Mouse (Mus musculus): ENCODE measurements around the gene Caskin1.

Caskin1 gene

DNA sequence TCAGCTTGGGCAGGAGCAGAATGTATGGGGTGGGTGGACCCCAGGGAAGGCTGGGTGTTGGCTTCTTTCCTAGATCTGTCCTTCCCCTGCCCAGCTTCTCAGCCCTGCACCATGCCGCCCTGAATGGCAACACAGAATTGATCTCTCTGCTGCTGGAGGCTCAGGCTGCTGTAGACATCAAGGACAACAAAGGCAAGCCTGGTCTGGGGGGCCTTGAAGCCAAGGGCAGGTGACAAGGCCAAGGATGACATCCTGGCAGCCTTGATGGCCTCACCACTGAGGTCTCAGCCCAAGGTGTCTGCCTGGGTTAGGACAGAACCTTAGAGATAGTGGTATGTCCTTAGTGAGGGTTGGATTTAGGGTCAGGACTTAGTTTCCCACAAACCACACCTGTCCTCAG, 7.6 kb downstream of the Caskin1 start:
- DNase-seq, result no peak

DNA sequence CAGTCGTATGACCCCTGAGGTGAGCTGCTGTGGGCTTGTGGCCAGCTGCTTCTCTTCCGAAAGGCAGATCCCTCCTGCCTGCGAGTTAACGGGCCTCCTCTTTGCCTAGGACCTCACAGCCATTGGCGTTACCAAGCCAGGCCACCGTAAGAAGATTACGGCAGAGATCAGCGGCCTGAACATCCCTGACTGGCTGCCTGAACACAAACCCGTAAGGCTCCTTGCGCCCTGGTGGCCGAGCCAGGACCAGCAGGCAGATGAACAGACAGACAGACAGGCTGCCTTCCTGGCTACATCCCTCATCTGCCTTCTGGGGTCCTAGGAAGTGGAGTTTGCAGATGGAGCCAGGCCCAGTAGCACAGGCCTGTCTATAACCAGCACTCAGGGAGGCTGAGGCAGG, 13.8 kb downstream of the Caskin1 start:
- no peak for DNase-seq

DNA sequence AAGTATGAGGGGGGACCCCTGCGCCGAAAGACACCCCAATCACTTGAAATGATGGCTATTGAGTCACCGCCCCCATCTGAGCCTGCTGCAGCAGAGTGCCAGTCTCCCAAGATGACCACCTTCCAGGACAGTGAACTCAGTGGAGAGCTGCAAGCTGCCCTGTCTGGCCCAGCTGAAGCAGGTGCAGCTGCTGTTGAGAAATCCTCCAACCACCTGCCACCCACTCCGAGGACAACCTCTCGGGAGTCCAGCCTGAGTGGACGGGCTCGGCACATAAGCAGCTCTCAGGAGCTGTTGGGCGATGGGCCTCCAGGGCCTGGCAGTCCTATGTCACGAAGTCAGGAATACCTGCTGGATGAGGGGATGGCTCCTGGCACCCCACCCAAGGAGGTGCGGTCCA, 15.7 kb downstream of the Caskin1 start:
- no peak for DNase-seq

DNA sequence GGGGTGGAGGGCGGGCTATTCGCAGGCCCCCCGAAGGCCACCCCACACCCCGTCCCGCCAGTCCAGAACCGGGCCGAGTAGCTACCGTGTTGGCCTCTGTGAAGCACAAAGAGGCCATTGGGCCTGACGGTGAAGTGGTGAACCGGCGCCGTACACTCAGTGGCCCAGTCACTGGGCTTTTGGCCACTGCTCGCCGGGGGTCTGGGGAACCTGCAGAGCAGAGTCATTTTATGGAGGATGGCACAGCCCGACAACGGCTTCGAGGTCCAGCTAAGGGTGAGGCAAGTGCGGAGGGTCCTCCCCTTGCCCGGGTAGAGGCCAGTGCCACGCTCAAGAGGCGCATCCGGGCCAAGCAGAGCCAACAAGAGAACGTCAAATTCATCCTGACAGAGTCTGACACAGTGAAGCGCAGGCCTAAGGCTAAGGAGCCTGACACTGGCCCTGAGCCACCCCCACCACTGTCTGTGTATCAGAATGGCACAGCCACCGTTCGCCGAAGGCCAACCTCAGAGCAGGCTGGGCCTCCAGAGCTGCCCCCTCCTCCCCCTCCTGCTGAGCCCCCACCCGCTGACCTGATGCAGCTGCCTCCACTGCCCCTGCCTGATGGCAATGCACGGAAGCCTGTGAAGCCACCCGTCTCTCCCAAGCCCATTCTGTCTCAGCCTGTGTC, 17.0 kb downstream of the Caskin1 start:
- DNase-seq, result no peak

DNA sequence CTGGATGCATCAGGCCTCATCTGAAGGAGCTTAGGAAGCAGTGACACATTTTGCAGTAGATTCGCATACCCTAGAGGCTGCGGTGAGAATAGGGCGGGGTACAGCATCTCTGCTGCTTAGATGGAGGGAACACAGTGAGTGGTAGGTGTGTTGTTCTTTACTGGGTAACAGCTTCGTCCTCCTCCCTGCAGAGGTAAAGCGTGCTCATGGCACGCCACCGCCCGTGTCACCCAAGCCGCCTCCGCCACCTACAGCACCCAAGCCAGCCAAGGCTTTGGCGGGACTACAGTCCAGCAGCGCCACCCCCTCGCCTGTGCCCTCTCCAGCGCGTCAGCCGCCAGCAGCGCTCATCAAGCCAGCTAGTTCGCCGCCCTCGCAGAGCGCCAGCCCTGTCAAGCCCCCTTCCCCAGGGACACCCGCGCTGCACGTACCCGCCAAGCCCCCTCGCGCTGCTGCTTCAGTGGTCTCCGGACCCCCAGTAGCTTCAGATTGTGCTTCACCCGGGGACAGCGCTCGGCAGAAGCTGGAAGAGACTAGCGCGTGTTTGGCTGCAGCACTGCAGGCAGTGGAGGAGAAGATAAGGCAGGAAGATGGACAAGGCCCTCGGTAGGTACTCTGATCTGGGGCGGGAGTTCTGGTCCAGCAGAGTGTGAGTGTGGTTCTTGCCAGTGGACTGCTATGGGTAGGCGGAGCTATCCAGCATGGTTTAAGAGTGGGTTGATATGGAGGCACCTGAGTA, 18.1 kb downstream of the Caskin1 start:
- DNase-seq, result no peak

DNA sequence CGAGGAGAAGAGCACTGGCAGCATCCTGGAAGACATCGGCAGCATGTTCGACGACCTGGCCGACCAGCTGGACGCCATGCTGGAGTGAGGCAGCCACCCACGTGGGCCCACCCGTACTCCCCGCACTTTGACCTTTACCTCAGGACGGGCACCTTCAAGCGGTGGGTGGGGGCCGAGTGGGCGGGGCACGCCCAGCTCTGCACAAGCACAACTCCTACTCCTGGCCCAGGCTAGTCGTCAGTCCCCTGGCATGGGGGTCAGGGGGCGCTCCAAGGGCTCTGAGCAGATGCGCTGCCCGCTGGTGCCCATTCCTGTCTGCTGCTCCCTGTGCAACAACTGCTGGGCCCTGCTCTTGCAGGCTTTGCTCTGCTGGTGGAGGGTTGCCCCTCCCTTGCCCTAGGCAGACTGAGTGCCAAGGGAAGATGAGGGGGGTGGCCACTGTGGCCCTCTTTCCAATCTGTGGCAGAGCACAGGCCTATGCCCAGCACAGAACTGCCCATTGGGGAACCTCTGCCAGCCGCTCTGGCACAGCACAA, 18.8 kb downstream of the Caskin1 start:
- no peak for DNase-seq

DNA sequence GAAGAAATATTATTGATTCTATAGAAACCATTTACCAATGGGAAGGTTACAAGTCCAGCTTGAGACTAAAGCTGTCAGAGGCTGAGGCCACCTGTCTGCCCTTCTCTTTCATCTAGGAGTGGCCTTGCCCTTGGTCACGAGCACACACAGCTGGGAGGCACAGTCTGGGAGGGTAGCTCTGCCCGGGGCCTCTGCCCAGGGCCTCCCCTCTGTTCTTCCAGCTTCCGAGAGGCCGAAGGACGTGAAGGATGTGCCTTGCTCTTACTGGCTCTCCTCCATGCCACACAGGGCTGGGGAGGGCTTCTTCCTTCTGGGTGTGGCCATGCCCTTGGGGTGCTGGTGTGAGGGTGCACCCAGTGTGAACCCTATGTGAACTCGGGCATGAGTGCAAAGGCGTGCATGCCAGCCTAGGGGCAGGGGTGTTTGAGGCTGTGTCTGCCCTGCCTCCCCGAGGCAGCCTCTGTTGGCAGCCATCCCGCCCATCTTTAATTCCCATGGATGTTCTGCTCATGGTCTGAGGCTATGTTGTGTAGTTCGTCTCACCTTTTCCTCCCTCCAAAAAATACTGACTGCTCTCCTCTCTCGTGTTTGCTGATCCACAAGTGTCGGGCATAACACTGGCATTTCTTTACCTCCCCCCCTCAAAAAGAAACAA, 19.5 kb downstream of the Caskin1 start:
- DNase-seq, result no peak

DNA sequence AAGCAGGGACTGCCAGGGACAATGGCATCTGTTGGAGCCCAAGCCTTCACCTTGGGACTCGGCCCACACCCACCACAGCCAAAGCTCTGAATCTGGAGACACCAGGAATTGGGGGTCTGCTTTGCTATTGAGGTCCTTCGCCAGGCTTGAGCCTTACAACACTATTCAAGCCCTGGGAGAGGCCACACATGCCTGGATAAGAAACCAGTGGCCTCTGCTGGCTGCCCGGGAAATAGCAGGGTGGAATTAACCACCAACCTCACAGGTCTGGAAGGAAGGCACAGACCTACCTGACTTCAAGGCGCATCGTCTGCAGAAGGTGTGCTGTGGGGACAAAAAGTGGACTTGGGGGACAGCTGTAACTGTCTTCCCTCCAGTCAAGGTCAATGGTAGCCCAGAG, 25.2 kb downstream of the Caskin1 start:
- no peak for DNase-seq

DNA sequence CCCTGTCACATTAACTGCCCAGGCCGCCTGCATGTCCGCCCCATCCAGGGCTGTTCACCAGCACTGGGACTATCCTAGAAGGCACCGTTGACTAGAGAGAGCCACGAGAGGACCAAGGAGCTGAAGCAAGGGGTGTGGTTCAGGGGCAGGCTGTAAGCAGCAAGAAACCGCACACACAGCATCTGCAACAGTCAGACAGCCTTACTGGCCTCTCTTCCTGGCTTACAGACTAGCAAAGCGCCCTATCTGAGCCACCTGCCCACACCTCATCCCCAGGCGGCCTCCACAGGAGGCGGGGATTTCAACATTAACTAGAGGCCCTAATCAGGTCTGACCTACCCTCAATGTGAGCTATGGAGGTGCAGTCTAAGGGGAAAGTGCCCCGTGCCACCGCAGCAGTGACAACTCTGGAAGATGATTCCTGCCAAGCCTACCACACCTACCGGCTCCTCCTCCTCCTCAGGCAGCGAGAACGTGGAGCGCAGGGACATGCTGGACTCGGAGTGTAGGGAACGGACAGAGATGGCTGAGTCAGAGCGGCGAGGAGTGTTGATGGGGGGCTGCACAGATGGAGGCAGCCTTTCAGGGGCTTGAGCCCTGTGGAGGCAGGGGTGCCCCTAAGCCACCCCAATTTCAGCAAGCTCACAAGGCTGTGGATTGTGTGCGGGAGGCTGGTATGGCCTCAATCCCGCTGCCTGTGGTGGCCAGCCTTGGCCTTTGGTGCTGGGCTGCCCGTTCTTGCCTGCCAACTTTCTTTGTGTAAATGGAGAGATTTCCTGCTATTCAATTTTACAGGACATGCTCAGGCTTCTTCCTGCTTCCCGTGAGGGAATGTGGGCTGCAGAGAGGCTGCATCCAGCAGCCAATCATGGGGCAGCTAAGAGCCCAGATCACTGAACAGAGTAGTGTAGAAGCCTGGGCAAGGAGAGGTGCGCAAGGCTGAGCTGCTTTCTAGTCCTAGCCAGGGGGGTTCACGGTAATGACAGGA, 26.2 kb downstream of the Caskin1 start:
- no peak for DNase-seq

DNA sequence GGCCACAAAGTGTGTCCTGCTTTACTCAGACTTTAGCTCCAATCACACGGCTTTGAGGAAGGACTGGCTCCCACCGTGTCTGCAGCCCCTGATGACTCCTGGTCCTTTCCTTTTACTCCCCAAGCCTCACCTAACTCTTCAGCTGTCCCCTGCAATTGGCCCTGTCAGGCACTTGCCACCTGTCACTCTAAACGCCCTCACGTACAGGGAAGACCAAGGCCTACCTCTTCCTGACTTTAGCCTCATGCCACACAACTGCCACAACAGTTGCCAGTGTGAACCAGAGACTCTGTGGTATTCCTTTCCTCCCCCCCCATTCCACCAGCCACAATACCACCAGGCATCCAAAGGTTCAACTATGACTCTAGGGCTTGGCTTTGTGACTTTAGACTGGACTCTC, 32.0 kb downstream of the Caskin1 start:
- DNase-seq, result no peak

DNA sequence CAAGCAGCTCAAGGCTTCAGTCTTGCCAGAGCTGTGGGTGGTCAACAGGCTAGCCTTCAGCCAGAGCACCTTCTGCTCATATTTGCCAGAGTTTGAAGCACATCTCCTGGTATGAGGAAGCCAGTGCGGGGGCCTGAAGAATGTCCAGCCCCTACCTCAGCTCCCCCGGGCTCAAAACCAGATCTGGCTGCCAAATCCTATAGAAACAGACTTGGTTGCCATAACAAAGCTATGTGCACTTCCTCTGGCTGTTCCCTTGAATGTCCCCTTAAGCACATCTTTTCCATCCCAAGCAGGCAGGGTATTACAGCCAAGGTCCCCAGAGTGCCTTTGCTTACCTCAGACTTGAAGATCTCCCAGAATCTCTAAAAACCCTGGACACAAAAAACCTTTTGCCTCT, 36.3 kb downstream of the Caskin1 start:
- no peak for DNase-seq

DNA sequence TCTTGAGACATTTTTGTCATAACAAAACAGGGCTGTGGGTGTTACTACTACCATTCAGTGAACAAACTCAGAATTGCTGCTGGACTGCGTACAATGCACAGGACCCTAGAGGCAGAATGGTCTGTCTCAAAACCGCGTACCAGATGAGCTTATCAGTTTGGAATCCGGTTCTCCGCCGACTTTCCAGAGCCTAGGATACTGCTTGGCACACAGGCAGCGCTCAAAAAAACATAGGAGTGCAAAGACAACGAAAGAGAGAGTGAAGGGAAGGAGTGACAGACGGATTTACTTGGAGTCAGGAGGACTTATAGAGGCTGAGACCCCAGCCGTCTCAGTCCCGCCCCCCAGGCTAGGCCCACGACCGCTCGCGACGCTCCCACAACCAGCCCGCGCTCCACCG, 38.9 kb downstream of the Caskin1 start:
- DNase-seq, result no peak

DNA sequence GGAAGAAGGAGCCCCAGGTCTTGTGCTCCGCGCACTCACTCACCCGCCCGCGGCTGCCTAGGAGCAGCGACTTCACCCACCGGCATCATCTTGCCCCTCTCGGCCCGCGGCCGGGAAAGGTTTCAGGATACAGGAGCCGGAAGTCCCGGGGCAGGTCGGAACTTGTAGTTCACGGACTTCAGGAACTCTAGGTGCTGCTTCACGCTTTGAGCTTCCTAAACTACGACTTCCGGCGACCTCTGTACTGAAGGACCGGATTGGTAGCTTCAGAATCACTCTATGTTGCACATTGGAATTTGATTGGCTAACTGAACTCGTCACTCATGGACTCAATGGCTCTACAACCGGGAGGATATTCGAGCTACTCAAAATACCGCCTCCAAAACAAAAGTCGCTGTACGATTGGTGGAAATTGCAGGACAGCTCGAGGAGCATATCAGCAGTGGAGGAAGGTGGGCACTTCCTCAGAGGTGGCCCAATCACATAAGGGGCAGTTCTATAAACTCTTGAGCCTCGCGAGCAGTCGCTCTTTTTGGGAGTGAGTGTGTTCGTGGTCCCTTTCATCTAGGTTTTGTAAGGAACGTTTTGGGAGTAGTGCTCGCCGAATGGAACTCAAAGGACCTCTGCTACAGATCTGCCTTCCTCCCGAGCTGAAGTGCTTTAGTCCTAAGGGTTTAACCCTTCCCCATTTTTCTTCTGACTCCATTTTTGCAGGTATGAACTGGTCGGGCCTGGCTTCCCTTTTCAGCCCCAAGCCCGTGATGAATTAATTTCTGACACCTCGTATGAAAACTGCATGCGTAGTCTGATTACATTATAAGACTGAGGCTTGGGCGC, 39.5 kb downstream of the Caskin1 start, which contains the start of gene Traf7:
Traf7 (minus strand) TSS at position 216 of the 837 bp plus-strand sequence.
- DNase-seq, result peak; percentile 78 to 79

DNA sequence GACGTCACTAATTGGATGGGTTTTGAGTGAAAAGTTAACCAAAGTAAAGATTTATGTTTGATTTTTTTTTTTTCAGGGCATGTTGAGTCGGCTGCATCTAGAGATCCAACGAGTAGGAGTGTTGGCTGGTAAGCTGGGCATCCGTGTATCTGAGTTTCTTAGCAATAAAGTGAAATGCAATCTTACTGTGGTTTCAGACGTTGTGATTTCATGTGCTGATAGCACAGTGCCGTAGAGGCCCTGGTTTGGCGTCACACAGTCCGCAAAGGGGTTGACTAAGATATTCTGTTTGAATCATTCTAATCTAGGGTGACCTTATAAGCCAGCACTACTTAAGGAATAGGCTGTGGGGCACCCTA, 40.1 kb downstream of the Caskin1 start:
- DNase-seq, result no peak

DNA sequence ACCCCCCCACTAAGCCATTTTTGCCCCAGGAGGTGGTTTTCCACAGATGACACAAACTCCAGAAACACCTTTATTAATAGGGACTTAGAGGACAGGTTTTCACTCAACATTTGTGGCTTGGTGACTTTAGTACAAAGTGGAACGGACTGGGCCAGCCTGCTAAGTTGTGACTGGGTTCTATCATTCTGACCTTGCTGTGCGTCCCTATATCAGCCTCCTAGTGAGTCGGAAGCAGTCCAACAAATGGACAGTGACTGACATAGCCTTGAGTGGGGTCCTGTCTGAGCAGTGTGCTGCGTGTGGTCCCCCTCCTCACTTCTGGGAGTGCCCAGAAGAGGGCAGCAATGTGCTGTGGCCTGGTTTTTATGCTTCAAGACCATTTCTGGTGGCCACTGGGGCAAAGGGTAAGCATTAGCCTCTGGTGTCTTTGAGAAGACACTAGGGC, 40.6 kb downstream of the Caskin1 start:
- DNase-seq, result peak in 1 of 2 experiments; percentile 55

DNA sequence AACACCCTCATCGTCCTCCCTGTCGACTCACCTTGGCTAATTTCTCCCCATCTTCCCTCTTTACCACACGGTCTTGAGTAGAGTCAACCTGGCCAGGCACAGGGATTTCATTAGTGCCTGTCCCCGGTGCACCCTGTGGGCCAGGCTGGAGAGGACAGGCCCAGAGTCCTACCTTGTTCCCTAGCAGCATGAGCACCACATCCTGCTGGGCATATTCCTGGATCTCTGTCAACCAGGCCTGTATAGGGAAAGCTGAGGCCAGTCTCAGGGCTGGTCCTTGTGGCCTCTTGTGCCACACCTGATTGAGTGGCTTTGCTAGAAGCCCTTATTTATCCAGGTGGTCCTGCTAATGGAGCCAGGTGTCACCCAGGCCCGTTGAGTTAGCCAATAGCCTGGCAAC, 41.5 kb downstream of the Caskin1 start:
- DNase-seq, result no peak

DNA sequence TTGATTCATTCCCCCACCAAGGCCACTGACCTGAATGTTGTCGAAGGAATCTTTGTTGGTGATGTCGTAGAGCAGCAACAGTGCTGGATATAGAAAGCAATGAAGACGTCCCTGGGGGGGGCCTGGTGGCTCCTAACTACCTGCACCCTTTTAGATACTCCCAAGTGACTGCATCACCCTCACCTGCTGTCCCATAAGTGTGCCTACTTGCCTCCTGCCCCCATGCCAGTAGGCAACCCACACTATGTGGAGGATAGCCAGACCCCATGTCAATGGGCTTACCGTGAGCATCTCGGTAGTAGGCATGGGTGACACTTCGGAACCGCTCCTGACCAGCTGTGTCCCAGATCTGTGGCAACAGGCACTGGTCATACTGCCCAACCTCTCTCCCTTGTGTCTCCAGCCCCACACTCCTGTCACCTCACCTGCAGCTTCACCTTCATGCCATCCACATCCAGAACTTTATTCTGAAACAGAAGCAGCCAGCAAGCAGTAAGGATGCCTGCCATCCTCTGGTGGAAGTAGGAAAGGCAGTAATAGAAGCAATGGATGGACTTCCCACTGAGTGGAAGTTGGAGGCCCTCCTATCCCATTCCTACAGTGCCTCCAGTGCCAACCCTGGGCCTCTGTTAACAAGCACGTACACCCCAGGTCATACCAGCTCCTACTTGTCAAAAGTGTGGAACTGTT, 42.1 kb downstream of the Caskin1 start:
- DNase-seq, result no peak

DNA sequence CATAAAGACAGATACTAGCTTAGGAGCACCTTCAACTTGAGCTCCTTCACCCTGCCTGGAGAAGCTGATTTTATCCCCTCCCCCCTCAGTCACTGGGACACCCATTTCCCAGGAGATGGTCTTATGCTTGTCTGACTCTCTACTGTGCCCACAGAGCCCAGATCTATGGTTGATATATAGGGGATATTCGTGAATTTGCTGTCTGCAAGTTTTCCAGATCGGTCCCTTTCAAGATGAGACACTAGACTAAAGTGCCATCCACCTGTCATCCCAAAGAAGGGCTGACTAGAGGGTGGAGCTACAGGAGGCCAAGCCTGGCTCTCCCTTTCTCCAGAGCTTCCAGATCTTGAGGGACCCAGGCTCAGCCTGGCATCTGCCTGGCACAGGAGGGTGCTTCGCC, 42.7 kb downstream of the Caskin1 start:
- DNase-seq, result no peak

DNA sequence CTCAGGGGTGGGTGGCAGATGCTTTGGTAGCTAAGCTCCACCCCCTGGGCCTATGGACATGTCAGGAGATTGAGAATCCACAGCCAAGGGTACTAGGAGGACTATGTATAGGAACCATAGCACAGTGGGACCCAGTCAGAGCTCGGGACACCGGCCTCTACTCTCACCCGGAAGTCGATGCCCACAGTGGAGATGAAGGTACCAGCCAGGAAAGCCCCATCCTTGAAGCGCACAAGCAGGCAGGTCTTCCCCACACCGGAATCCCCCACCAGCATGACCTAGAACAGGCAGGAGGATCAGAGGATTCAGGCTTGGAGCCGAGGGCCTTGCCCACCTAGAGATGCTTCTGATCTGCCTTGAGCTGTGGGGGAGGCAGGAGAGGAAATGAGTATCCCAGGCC, 43.6 kb downstream of the Caskin1 start:
- no peak for DNase-seq

DNA sequence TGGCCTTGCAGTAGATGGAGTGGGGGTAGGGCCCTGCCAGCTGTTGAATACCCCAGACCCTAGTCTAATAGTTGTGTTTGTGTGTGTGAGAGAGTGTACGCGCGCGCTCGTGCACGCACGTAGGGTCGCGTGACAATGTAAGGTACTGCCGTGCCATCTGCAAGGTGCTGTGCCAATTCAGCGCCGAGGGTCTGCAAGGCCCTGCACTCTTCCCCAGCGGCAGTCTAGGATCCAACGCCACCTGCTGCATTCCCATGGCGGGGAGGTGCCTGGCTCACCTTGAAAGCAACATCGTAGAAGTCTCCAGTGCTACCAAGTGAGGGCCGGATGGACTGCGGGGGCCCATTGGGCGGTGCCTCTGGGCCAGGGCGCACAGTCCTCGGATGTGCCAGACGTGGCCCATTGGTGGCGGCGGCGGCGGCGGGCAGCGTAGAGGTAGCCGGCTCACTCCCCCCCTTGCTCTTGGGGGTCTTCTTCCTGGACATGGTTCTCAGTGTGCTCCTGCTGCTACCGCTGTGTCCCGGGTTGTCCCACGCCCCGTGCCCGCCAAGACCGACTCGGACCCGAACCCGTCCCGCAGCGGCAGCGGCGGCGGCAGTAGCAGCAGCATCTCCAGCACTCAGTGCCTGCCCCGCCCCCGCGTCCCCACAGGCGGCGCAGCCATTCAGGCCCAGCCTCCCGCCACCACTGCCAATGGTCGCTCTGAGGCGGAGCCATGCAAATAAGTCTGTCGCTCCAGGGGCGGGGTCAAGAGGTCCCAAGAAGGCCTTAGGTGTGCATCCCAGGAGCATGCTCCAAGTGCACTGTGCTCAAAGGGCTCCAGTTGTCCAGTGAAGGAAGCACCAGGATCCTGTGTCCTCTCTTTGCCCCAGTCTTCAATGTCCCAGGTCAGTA, 44.9 kb downstream of the Caskin1 start:
- peak; percentile 74 to 80 for DNase-seq
